Mouse (Mus musculus): Measurements from ENCODE around the gene Cracr2b.

The Cracr2b gene

DNA sequence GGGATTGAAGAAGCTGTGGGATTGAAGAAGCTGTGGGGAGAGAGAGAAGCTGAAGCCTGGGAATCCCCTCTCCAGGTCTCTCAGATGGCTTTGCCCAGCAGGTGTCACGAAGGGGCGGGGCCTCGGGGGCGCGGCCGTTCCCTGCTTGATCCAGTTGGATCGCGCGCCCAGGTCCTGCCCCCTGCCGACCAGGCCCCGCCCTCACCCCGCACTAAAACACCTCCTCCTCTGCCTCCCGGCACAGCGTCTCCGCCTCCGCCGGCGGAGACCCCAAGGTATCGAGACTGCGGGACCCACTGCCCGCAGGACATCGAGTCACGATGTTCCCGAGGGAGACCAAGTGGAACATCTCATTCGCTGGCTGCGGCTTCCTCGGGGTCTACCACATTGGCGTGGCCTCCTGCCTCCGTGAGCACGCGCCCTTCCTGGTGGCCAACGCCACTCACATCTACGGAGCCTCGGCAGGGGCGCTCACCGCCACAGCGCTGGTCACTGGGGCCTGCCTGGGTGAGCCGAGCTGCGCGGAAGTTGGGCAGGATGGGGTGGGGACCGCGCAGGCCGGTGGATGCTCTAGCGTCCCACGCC, 5.8 kb upstream of the Cracr2b start, which contains the start of gene Pnpla2:
Gene Pnpla2 (plus strand): TSS at position 232 of the 585 bp plus-strand sequence.
- peak; percentile 95 for DNase-seq (ENCODE audit: low spot score in 2 of 2)

DNA sequence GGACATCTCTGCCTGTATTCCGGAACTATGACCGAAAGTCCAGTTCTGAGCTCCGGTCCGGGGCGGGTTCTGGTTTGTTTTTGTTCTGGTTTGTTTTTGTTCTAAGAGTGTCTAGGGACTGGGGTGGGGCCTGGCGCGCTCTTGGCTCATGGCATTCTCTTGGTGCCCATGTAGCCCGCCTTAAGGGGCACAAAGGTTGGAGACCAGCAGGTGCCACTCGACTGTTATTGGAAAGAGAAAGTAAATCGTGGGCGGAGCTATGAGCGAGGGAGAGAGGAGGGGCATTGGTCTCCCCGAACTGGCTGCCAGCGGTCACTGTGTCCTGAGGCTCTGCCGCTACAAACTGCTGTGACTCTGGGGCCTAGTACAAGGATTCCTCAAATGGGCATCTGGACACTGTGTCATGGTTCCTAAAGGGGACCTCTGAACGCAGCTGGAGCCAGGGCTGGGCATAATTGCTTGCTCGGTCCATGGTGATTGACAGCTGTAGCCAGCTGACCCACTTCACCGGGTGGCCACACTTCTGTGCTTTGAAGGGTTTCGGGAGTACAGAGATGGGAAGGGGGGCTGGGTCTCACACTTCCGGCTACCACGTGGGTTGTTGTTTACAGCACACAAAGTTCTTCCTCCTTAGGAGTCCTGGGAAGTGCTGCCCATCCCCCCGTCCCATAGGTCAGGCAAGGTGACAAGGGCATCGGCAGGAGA, 5.1 kb upstream of the Cracr2b start:
- DNase-seq (ENCODE audit: low spot score in 2 of 2), result peak in 1 of 2 experiments; percentile 62

- DNase-seq (ENCODE audit: low spot score in 2 of 2), result peak in 1 of 2 experiments; percentile 25
Measured at GRCm38 (mm10) chr7:141456739-141457138, 4.2 kb upstream of the Cracr2b start.

DNA sequence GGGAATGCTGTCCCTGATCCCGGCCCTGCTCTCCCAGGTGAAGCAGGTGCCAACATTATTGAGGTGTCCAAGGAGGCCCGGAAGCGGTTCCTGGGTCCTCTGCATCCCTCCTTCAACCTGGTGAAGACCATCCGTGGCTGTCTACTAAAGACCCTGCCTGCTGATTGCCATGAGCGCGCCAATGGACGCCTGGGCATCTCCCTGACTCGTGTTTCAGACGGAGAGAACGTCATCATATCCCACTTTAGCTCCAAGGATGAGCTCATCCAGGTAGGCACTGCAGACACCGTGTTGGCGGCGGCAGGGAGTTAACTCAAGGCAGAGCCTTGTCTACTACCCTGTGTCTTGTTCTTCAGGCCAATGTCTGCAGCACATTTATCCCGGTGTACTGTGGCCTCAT, 3.7 kb upstream of the Cracr2b start:
- DNase-seq (ENCODE audit: low spot score in 2 of 2), result peak in 1 of 2 experiments; percentile 21

- DNase-seq (ENCODE audit: low spot score in 2 of 2), result peak in 1 of 2 experiments; percentile 29
Measured at GRCm38 (mm10) chr7:141457986-141458660, 2.8 kb upstream of the Cracr2b start.

DNA sequence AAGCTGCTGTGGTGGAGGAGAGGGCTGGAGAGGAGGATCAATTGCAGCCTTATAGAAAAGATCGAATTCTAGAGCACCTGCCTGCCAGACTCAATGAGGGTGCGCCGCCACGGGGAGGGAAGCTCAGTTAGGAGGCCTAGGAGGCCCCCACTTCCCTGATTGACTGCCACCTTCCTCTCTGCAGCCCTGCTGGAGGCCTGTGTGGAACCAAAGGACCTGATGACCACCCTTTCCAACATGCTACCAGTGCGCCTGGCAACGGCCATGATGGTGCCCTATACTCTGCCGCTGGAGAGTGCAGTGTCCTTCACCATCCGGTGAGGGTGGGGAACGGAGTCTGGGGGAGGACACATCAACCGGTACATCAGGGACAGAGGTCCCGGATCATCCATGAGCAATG, 2.2 kb upstream of the Cracr2b start:
- DNase-seq (ENCODE audit: low spot score in 2 of 2), result peak in 1 of 2 experiments; percentile 21

DNA sequence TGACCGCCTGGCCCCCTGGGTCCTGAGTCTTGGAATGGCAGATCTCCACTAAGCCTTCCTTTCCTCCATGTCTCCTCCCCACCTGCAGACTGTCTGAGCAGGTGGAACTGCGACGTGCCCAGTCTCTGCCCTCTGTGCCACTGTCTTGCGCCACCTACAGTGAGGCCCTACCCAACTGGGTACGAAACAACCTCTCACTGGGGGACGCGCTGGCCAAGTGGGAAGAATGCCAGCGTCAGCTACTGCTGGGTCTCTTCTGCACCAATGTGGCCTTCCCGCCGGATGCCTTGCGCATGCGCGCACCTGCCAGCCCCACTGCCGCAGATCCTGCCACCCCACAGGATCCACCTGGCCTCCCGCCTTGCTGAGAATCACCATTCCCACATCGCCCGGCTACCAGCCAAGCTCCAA, 1.6 kb upstream of the Cracr2b start:
- peak in 1 of 2 experiments; percentile 24 for DNase-seq (ENCODE audit: low spot score in 2 of 2)

GRCm38 (mm10) chr7:141460001-141460390, 898 bp upstream of the Cracr2b start:
- no peak for DNase-seq (ENCODE audit: low spot score in 2 of 2)

GRCm38 (mm10) chr7:141461521-141462332, 833 bp downstream of the Cracr2b start:
- DNase-seq (ENCODE audit: low spot score in 2 of 2), result peak in 1 of 2 experiments; percentile 24

- peak in 1 of 2 experiments; percentile 20 for DNase-seq (ENCODE audit: low spot score in 2 of 2)
Measured at GRCm38 (mm10) chr7:141462333-141462821, 1.5 kb downstream of the Cracr2b start.

DNA sequence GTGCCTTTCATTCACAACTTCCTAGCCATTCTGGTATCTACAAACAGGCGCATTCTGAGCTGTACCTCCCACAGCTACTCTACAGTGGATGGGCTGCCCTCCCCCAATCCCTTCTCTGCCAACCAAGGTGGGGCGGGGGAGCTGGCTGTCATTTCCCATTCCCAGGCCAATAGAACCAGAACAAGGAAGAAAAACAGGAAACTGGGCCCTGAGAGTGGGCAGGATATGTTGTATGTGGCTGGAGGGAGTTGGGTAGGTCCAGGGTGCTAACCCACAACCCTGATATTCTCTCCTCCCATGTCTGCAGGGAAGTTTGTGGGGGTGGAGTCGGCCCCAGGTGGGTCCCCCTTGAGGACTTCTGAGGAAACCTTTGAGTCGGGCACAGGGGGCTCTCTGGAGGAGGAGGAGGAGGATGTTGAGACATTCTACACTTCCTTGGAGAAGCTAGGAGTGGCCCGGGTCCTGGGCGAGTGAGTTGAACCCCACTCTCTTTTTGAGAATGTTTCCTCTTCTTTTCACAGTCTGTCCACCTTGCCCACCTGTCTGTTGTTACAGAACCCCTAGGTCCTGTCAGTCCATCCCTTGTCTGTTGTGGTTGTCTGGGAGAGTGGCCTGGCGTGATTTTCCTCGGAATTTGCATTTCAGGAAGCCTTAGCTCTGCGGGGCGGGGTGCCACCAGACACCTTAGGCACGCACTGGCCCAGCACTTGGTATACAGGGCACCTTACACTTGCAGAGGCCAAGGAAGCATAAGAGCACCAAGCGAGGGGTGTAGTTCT, 3.1 kb downstream of the Cracr2b start:
- DNase-seq (ENCODE audit: low spot score in 2 of 2), result no peak

GRCm38 (mm10) chr7:141464603-141465201, 3.8 kb downstream of the Cracr2b start:
- peak in 1 of 2 experiments; percentile 40 for DNase-seq (ENCODE audit: low spot score in 2 of 2)

GRCm38 (mm10) chr7:141465388-141466044, 4.6 kb downstream of the Cracr2b start:
- DNase-seq (ENCODE audit: low spot score in 2 of 2), result no peak

- DNase-seq (ENCODE audit: low spot score in 2 of 2), result peak in 1 of 2 experiments; percentile 28
Measured at GRCm38 (mm10) chr7:141466045-141466394, 5.1 kb downstream of the Cracr2b start.

- DNase-seq (ENCODE audit: low spot score in 2 of 2), result no peak
Measured at GRCm38 (mm10) chr7:141466607-141467148, 5.8 kb downstream of the Cracr2b start.

DNA sequence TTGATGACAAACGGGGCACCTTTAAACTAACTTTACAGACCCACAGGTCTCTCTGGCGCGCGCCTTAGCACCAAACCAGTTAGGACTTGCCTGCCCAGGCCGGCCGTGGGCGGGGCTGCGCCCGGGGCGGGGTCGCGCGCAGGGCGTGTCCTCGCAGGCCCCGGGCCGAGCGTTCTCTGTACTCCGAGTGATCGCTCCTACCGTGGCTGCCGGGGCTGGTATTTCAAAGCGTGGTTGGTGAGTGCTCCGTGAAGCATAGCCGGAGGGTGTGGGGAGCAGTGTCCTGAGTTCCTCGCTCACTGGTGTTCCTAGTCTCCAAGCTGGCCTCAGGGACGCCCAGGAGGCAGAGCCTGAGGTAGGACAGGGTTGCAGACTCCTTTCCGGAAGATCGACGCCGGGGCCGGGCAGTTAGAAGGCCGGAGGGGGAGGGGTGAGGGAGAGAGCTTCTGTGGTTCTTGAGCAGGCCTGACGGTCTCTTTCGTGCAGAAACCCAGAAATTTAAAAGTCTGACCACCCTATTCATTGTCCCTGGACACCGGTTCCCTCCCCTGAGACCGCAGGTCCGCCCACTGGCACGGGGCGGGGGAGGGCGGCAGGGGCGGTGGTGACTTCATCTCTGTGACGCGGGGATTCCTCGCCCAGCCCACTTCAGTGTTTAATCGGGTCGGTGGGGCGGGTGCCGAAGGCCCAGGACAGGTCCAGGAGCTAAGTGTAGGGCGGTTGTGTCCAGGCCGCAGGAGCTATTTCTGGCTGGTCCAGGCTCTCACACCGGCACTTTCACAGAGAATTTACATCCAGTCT, 6.5 kb downstream of the Cracr2b start, which contains the start of gene Cd151:
Gene Cd151 (plus strand): TSS at position 163 of the 801 bp plus-strand sequence.
- DNase-seq (ENCODE audit: low spot score in 2 of 2), result peak; percentile 78 to 81

DNA sequence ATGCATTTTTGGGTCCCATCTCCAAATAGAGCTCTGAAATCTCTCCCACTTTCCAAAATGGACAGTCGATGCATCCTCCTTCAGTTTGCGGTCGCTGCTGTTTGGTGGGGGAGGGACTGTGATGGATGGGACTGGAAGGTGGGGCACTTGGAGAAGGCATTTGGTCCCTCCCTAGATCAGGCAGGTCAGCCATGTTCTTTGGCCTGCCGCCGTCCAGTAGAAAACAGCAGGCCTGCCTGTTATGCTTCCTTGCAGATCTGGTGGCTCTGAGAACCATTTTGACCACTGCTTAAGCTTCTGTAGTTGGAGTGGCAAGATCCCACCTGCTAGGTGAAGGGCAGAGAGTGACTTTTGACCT, 7.2 kb downstream of the Cracr2b start:
- DNase-seq (ENCODE audit: low spot score in 2 of 2), result peak in 1 of 2 experiments; percentile 34

- DNase-seq (ENCODE audit: low spot score in 2 of 2), result peak; percentile 72 to 84
Measured at GRCm38 (mm10) chr7:141468522-141469211, 7.8 kb downstream of the Cracr2b start.
